Mouse (Mus musculus) embryonic fibroblast, embryonic 13.5 days (primary cell): ENCODE measurements around the gene Tbc1d1.

Source experiments
- CTCF ChIP-seq: IDR thresholded peaks from 2 replicates; pipeline ENCODE4 v1.5.1; 2011; ENCODE audit warnings: mild to moderate bottlenecking, control low read depth, low read length, moderate library complexity, borderline replicate concordance; ENCODE audit not compliant: insufficient read depth
- POLR2A ChIP-seq: IDR thresholded peaks from 2 replicates; pipeline ENCODE4 v1.6.1; 2011; ENCODE audit warnings: low read depth, mild to moderate bottlenecking, control low read depth, low read length, moderate library complexity

GRCm38 (mm10) chr5:64392426-64393020, 236.4 kb downstream of the Tbc1d1 start:
- TF ChIP-seq POLR2A (no peak), CTCF (no peak)
